ENCODE assay signal across 50 mouse cellular contexts in genomic region chr13:24756756-24757155, GRCm38 (mm10). TPM values are rescaled to one million over a fixed set of nuclear protein-coding genes. Genes with fewer than 3 reads are reported as not detected.
"Had no signal": no experiment of that assay in that cellular context is flagged by ENCODE, and none has a peak within 500 bp of the region (broad histone marks: within the 10 kb centered on the region; RNA-seq: fewer than 3 reads in every experiment).

No protein-coding gene starts in this region.

- H3K36me3 ChIP-seq: hindbrain, embryonic 15.5 days had no signal

- H3K27ac ChIP-seq: heart, embryonic 10.5 days; heart, embryonic 13.5 days; heart, embryonic 15.5 days; hindbrain, embryonic 10.5 days; hindbrain, embryonic 12.5 days; hindbrain, embryonic 13.5 days; hindbrain, embryonic 14.5 days; hindbrain, embryonic 15.5 days; hindbrain, postnatal 0 days; intestine, embryonic 15.5 days; kidney, embryonic 15.5 days; kidney, postnatal 0 days; layer of hippocampus, adult 2 months had no signal

- H3K4me2 ChIP-seq: heart, embryonic 11.5 days; heart, embryonic 12.5 days; heart, embryonic 13.5 days; heart, embryonic 15.5 days; hindbrain, embryonic 12.5 days; hindbrain, embryonic 13.5 days; hindbrain, embryonic 14.5 days; hindbrain, embryonic 15.5 days; intestine, embryonic 15.5 days; kidney, embryonic 15.5 days had no signal

- DNase-seq: heart, postnatal 10 days; heart, postnatal 36 days; heart, postnatal 4 days; kidney, adult 11 months; kidney, adult 18-20 months; kidney, adult 2 months; kidney, adult 8-10 months; kidney, adult 9 months; kidney, postnatal 10 days; kidney, postnatal 14 days; kidney, postnatal 25 days; kidney, postnatal 36 days; kidney, postnatal 4 days; layer of hippocampus, adult 9-11 months; layer of hippocampus, postnatal 36 days had no signal

- H3K9ac ChIP-seq: heart, embryonic 12.5 days; heart, embryonic 13.5 days; heart, embryonic 15.5 days; hindbrain, embryonic 12.5 days; hindbrain, embryonic 13.5 days; hindbrain, embryonic 14.5 days; hindbrain, embryonic 15.5 days; intestine, embryonic 15.5 days; kidney, embryonic 15.5 days had no signal

- H3K27me3 ChIP-seq: heart, embryonic 12.5 days; heart, embryonic 13.5 days; heart, embryonic 15.5 days; hindbrain, embryonic 12.5 days; hindbrain, embryonic 13.5 days; hindbrain, embryonic 15.5 days; intestine, embryonic 15.5 days; kidney, embryonic 15.5 days had no signal

- H3K4me3 ChIP-seq: heart, embryonic 10.5 days; heart, embryonic 12.5 days; heart, embryonic 13.5 days; heart, embryonic 15.5 days; hindbrain, embryonic 10.5 days; hindbrain, embryonic 12.5 days; hindbrain, embryonic 13.5 days; hindbrain, embryonic 15.5 days; intestine, embryonic 15.5 days; kidney, embryonic 15.5 days; layer of hippocampus, adult 2 months had no signal

- ATAC-seq: hindbrain, embryonic 16.5 days; hindbrain, postnatal 0 days; inflammation-experienced regulatory T-cells, adult 6 months; intestine, embryonic 15.5 days; intestine, embryonic 16.5 days; intestine, postnatal 0 days had no signal

- H3K9me3 ChIP-seq: heart, embryonic 10.5 days; heart, embryonic 12.5 days; heart, embryonic 13.5 days; heart, embryonic 15.5 days; hindbrain, embryonic 10.5 days; hindbrain, embryonic 12.5 days; hindbrain, embryonic 13.5 days; hindbrain, embryonic 15.5 days; intestine, embryonic 15.5 days; kidney, embryonic 15.5 days had no signal

RNA-seq across cellular contexts. Expression of gene Armh2, which starts 15.7 kb away (rescaled TPM):
- total RNA-seq: heart, postnatal 10 days; heart, postnatal 25 days; heart, postnatal 36 days; heart, postnatal 4 days; hematopoietic stem cell, adult 5-6 weeks; hindbrain, postnatal 0 days; layer of hippocampus, adult 18-20 months; layer of hippocampus, adult 2 months; layer of hippocampus, adult 8-10 months; layer of hippocampus, postnatal 10 days; layer of hippocampus, postnatal 14 days; layer of hippocampus, postnatal 25 days; layer of hippocampus, postnatal 36 days; left cerebral cortex, adult 18-20 months had no signal
- polyA plus RNA-seq: heart, embryonic 10.5 days; heart, embryonic 11.5 days; heart, embryonic 12.5 days; heart, embryonic 13.5 days; heart, embryonic 14.5 days; heart, embryonic 15.5 days; heart, embryonic 16.5 days; heart, postnatal 0 days; hindbrain, embryonic 10.5 days; hindbrain, embryonic 11.5 days; hindbrain, embryonic 12.5 days; hindbrain, embryonic 13.5 days; hindbrain, embryonic 14.5 days; hindbrain, embryonic 15.5 days; hindbrain, embryonic 16.5 days; hindbrain, postnatal 0 days; intestine, embryonic 14.5 days; intestine, embryonic 15.5 days; intestine, embryonic 16.5 days; intestine, postnatal 0 days; kidney, adult 2 months; kidney, embryonic 14.5 days; kidney, embryonic 15.5 days; kidney, embryonic 16.5 days; kidney, postnatal 0 days; large intestine, adult 2 months had no signal
